ENCODE assay signal across 20 mouse cellular contexts in the genomic region with DNA sequence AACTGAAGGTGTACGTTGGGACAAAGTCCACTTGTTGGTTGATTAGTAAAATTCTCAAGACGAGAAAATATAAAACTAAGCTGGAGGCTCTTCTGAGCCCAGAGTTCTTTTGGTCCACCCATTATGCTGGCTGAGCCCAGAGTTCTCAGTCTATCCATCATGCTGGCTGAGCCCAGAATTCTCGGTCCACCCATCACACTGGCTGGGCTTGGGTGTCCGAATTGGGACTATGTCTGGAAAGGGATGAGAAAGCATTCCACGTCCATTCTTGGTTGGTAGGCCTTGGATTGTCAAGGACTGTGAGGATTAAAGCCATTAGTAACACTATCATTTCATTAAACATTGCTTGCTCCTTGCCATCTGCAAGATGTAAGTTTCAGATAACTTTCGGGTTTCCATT. TPM values are rescaled to one million over a fixed set of nuclear protein-coding genes. Genes with fewer than 3 reads are reported as not detected.
DNase-seq lines count a peak whose midpoint lies in the region; ATAC-seq and TF ChIP-seq lines count a peak whose summit lies in the region.
"Had no signal": no experiment of that assay in that cellular context is flagged by ENCODE, and none has a peak within 500 bp of the region (broad histone marks: within the 10 kb centered on the region; RNA-seq: fewer than 3 reads in every experiment).

No protein-coding gene starts in this region.

- H3K9me3 ChIP-seq in embryonic facial prominence, embryonic 12.5 days = no peaks in the 10 kb centered on the region
- H3K9me3 ChIP-seq in embryonic facial prominence, embryonic 10.5 days = no peaks in the 10 kb centered on the region
- H3K9me3 ChIP-seq in liver, postnatal 0 days (ENCODE audit: low read length) = no peaks in the 10 kb centered on the region
- H3K9me3 ChIP-seq in liver, embryonic 11.5 days (ENCODE audit: control insufficient read depth, low read length) = no peaks in the 10 kb centered on the region
- H3K9me3 ChIP-seq: heart, embryonic 12.5 days; hindbrain, embryonic 15.5 days; midbrain, embryonic 13.5 days had no signal

- no peak overlapping the region for H3K9ac ChIP-seq in embryonic facial prominence, embryonic 12.5 days
- no peak overlapping the region for H3K9ac ChIP-seq in liver, postnatal 0 days (replicated peaks)
- H3K9ac ChIP-seq in liver, embryonic 11.5 days (ENCODE audit: low read depth, low read length) = no peak overlapping the region
- H3K9ac ChIP-seq: forebrain, postnatal 0 days; heart, embryonic 12.5 days; hindbrain, embryonic 15.5 days; midbrain, embryonic 13.5 days had no signal

- DNase-seq in embryonic facial prominence, embryonic 10.5 days (ENCODE audit: low spot score) = no peak
- DNase-seq in liver, postnatal 0 days = no peak
- no peak for DNase-seq in liver, embryonic 11.5 days (ENCODE audit: low spot score)
- DNase-seq in testis, postnatal 14 days (ENCODE audit: low spot score) = no peak
- DNase-seq in heart, postnatal 14 days = no peak
- no peak for DNase-seq in frontal cortex, postnatal 36 days (ENCODE audit: low spot score in 2 of 2)
- DNase-seq: adrenal gland, postnatal 10 days; cerebellum, adult 9-10 months; forebrain, postnatal 0 days; gastrocnemius, postnatal 25 days; heart, adult 18-20 months; heart, postnatal 10 days; kidney, adult 9 months; kidney, postnatal 14 days; liver had no signal

- TF ChIP-seq CTCF in liver, postnatal 0 days (IDR thresholded peaks at IDR 0.05; ENCODE audit: low read depth) = no peak
- TF ChIP-seq CTCF in testis, adult 2 months (IDR thresholded peaks at IDR 0.05; ENCODE audit: control insufficient read depth, insufficient read depth, insufficient replicate concordance, low read depth, low read length) = no peak

- WGBS in embryonic facial prominence, embryonic 12.5 days = 60% methylated on average over 6 of the region's 6 CpGs
- WGBS in embryonic facial prominence, embryonic 10.5 days = 69% methylated on average over 6 of the region's 6 CpGs
- 66% methylated on average over 6 of the region's 6 CpGs for WGBS in liver, postnatal 0 days (ENCODE audit: insufficient replicate concordance)
- 79% methylated on average over 6 of the region's 6 CpGs for WGBS in liver, embryonic 11.5 days

- intact Hi-C loops in heart, postnatal 14 days (cut with DNase I) = no loop called here

- no peak overlapping the region for H3K4me2 ChIP-seq in embryonic facial prominence, embryonic 12.5 days (replicated peaks)
- no peak overlapping the region for H3K4me2 ChIP-seq in liver, postnatal 0 days (ENCODE audit: low read depth, low read length)
- no peak overlapping the region for H3K4me2 ChIP-seq in liver, embryonic 11.5 days
- H3K4me2 ChIP-seq: heart, embryonic 12.5 days; hindbrain, embryonic 15.5 days; midbrain, embryonic 13.5 days had no signal

- no peak for TF ChIP-seq POLR2A in testis, adult 2 months (IDR thresholded peaks at IDR 0.05; ENCODE audit: control insufficient read depth, low read depth, low read length)

- ATAC-seq in embryonic facial prominence, embryonic 12.5 days (ENCODE audit: insufficient number of reproducible peaks, insufficient read depth, low FRiP score, low TSS enrichment) = no peak
- ATAC-seq in liver, postnatal 0 days = no peak
- no peak for ATAC-seq in liver, embryonic 11.5 days (replicated peaks; ENCODE audit: low FRiP score)
- ATAC-seq: forebrain, postnatal 0 days; midbrain, embryonic 13.5 days had no signal

- 0 out of 2 replicates have a peak overlapping the region, but pooled peaks have one; percentile 17 for H3K27ac ChIP-seq in embryonic facial prominence, embryonic 12.5 days
- no peak overlapping the region for H3K27ac ChIP-seq in embryonic facial prominence, embryonic 10.5 days (replicated peaks)
- H3K27ac ChIP-seq in liver, postnatal 0 days (ENCODE audit: low read depth) = peak overlapping the region; percentile 68
- H3K27ac ChIP-seq in liver, embryonic 11.5 days (ENCODE audit: low read depth, low read length) = no peak overlapping the region
- H3K27ac ChIP-seq in testis, adult 2 months (ENCODE audit: control insufficient read depth, insufficient read depth, low read depth, low read length) = 0 out of 2 replicates have a peak overlapping the region, but pooled peaks have one; percentile 16
- H3K27ac ChIP-seq: hindbrain, embryonic 15.5 days; midbrain, embryonic 13.5 days had no signal

- H3K4me3 ChIP-seq in embryonic facial prominence, embryonic 12.5 days = no peak overlapping the region
- H3K4me3 ChIP-seq in embryonic facial prominence, embryonic 10.5 days = no peak overlapping the region
- H3K4me3 ChIP-seq in liver, postnatal 0 days (ENCODE audit: low read depth, low read length) = no peak overlapping the region
- H3K4me3 ChIP-seq in liver, embryonic 11.5 days (ENCODE audit: low read depth, low read length) = no peak overlapping the region
- no peak overlapping the region for H3K4me3 ChIP-seq in testis, adult 2 months (ENCODE audit: control insufficient read depth, low read depth, low read length)
- H3K4me3 ChIP-seq: heart, embryonic 12.5 days; hindbrain, embryonic 15.5 days; midbrain, embryonic 13.5 days had no signal

- TF ChIP-seq EP300 in liver, postnatal 0 days (IDR thresholded peaks at IDR 0.05; ENCODE audit: low read depth) = no peak

- no peaks in the 10 kb centered on the region for H3K36me3 ChIP-seq in embryonic facial prominence, embryonic 12.5 days
- H3K36me3 ChIP-seq in embryonic facial prominence, embryonic 10.5 days (replicated peaks) = no peaks in the 10 kb centered on the region
- H3K36me3 ChIP-seq in liver, postnatal 0 days (replicated peaks; ENCODE audit: insufficient read depth, low read length) = no peaks in the 10 kb centered on the region
- no peaks in the 10 kb centered on the region for H3K36me3 ChIP-seq in liver, embryonic 11.5 days (ENCODE audit: control insufficient read depth, insufficient read depth, low read length)
- H3K36me3 ChIP-seq in testis, adult 2 months (ENCODE audit: control insufficient read depth, insufficient read depth, low read length) = no peaks in the 10 kb centered on the region
- H3K36me3 ChIP-seq: heart, embryonic 12.5 days; hindbrain, embryonic 15.5 days; midbrain, embryonic 13.5 days had no signal

- H3K4me1 ChIP-seq in embryonic facial prominence, embryonic 12.5 days = peaks cover 37% of the 10 kb centered on the region
- peaks cover 48% of the 10 kb centered on the region for H3K4me1 ChIP-seq in embryonic facial prominence, embryonic 10.5 days
- H3K4me1 ChIP-seq in liver, postnatal 0 days (ENCODE audit: insufficient read depth) = peaks cover 12% of the 10 kb centered on the region
- no peaks in the 10 kb centered on the region; the same call in 1 of the 2 replicates for H3K4me1 ChIP-seq in liver, embryonic 11.5 days (replicated peaks; ENCODE audit: control insufficient read depth, insufficient read depth, low read length)
- no peaks in the 10 kb centered on the region for H3K4me1 ChIP-seq in testis, adult 2 months (ENCODE audit: control insufficient read depth, insufficient read depth, low read length)
- H3K4me1 ChIP-seq: hindbrain, embryonic 15.5 days had no signal

- H3K27me3 ChIP-seq in embryonic facial prominence, embryonic 12.5 days = 0 out of 2 replicates have a peak, but pooled peaks cover 5% of the 10 kb centered on the region
- peaks cover 35% of the 10 kb centered on the region for H3K27me3 ChIP-seq in embryonic facial prominence, embryonic 10.5 days (replicated peaks; ENCODE audit: low read depth, poor library complexity, severe bottlenecking)
- H3K27me3 ChIP-seq in liver, postnatal 0 days (ENCODE audit: insufficient read depth, low read length) = no peaks in the 10 kb centered on the region
- no peaks in the 10 kb centered on the region for H3K27me3 ChIP-seq in liver, embryonic 11.5 days (replicated peaks; ENCODE audit: control insufficient read depth, insufficient read depth, low read length)
- no peaks in the 10 kb centered on the region for H3K27me3 ChIP-seq in testis, adult 2 months (ENCODE audit: control insufficient read depth, insufficient read depth, low read length)
- H3K27me3 ChIP-seq: hindbrain, embryonic 15.5 days; midbrain, embryonic 13.5 days had no signal

RNA-seq across cellular contexts. Expression of gene Chst15, which starts 38.7 kb away (rescaled TPM):
- polyA plus RNA-seq in embryonic facial prominence, embryonic 12.5 days (2016; fragmentation: Nextera tagmentation; extraction: Ambion mirVana) = 22.5 and 24.6 TPM in 2 replicates
- polyA plus RNA-seq in embryonic facial prominence, embryonic 10.5 days (2016; fragmentation: Nextera tagmentation; extraction: Ambion mirVana) = 11.8 and 12.7 TPM in 2 replicates
- polyA plus RNA-seq in liver, postnatal 0 days (2015; fragmentation: Nextera tagmentation; extraction: Ambion mirVana) = 4.2 and 5.4 TPM in 2 replicates
- 12.8 and 14.1 TPM in 2 replicates for polyA plus RNA-seq in liver, embryonic 11.5 days (2014; fragmentation: Nextera tagmentation; extraction: Ambion mirVana)
- polyA plus RNA-seq in testis, adult 2 months (2012; rRNA removed) = 1.4 and 1.8 TPM in 2 replicates
- total RNA-seq in heart, postnatal 14 days (2021) = 10 to 100 TPM; 11.8 to 12.4 TPM

Comparison
In these comparisons a context has a peak if more than half of its experiments do, and no peak if none do; other contexts are left out.
1. H3K27ac ChIP-seq: peak in embryonic facial prominence, embryonic 12.5 days (single experiment), liver, postnatal 0 days (single experiment) and testis, adult 2 months (single experiment); none in embryonic facial prominence, embryonic 10.5 days (single experiment) and liver, embryonic 11.5 days (single experiment).